In the genomic region with DNA sequence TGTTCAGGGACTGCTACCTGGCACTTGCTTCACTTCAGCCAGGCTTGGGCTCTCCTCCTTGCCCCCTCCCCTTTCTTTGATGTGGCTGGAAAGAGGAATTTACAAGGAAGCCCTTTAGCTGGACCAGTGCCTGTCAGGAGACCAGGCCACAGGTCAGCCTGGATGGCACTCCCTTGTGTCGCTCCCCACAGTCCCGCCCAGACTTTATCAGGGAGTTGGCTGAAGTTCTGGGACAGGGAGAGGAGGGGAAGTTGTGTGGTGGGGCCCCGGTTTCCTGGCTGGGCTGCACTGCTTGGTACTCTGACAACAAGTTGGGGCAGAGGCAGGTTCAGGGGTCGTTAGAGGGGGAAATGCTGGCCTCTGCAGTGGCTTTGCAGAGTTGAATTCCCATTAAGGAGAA, we compare ENCODE assay signal across 8 mouse cellular contexts. TPM values are rescaled to one million over a fixed set of nuclear protein-coding genes. Genes with fewer than 3 reads are reported as not detected.
DNase-seq lines count a peak whose midpoint lies in the region; ATAC-seq and TF ChIP-seq lines count a peak whose summit lies in the region.
"Had no signal": no experiment of that assay in that cellular context is flagged by ENCODE, and none has a peak within 500 bp of the region (broad histone marks: within the 10 kb centered on the region; RNA-seq: fewer than 3 reads in every experiment).

No protein-coding gene starts in this region.

- peak overlapping the region; percentile 45; the same call in 1 of the 2 replicates for H3K27ac ChIP-seq in embryonic facial prominence, embryonic 15.5 days (replicated peaks)
- peak overlapping the region; percentile 73 for H3K27ac ChIP-seq in intestine, embryonic 16.5 days (ENCODE audit: low read length)
- 0 out of 2 replicates have a peak overlapping the region, but pooled peaks have one; percentile 40 for H3K27ac ChIP-seq in lung, postnatal 0 days (ENCODE audit: low read length)
- no peak overlapping the region for H3K27ac ChIP-seq in midbrain, embryonic 11.5 days (ENCODE audit: low read depth, low read length)
- H3K27ac ChIP-seq: midbrain, embryonic 15.5 days had no signal

- DNase-seq in adrenal gland, postnatal 14 days = peak; percentile 61
- DNase-seq in lung, postnatal 0 days (ENCODE audit: low spot score) = peak; percentile 65
- DNase-seq in left cerebral cortex, adult 8-10 months (ENCODE audit: low spot score in 2 of 2) = no peak
- DNase-seq in midbrain, embryonic 11.5 days (ENCODE audit: low spot score, missing footprints) = no peak
- no peak for DNase-seq in layer of hippocampus, adult 18-20 months (ENCODE audit: low spot score in 2 of 2)

- TF ChIP-seq CTCF in lung, postnatal 0 days (IDR thresholded peaks at IDR 0.05) = no peak

- H3K4me2 ChIP-seq in embryonic facial prominence, embryonic 15.5 days (replicated peaks) = no peak overlapping the region
- 0 out of 2 replicates have a peak overlapping the region, but pooled peaks have one; percentile 12 for H3K4me2 ChIP-seq in intestine, embryonic 16.5 days (ENCODE audit: low read depth, low read length)
- H3K4me2 ChIP-seq in lung, postnatal 0 days (replicated peaks; ENCODE audit: low read depth, low read length) = no peak overlapping the region
- no peak overlapping the region for H3K4me2 ChIP-seq in midbrain, embryonic 11.5 days
- H3K4me2 ChIP-seq: midbrain, embryonic 15.5 days had no signal

- H3K4me1 ChIP-seq in embryonic facial prominence, embryonic 15.5 days = peaks cover 27% of the 10 kb centered on the region
- H3K4me1 ChIP-seq in intestine, embryonic 16.5 days (ENCODE audit: control insufficient read depth, insufficient read depth, low read length) = peaks cover 34% of the 10 kb centered on the region
- H3K4me1 ChIP-seq in lung, postnatal 0 days (ENCODE audit: insufficient read depth, low read depth, low read length) = peaks cover 14% of the 10 kb centered on the region
- peaks cover 17% of the 10 kb centered on the region for H3K4me1 ChIP-seq in midbrain, embryonic 11.5 days (ENCODE audit: control insufficient read depth, insufficient read depth, low read length)
- H3K4me1 ChIP-seq: midbrain, embryonic 15.5 days had no signal

- 13% methylated on average over 4 of the region's 4 CpGs for WGBS in embryonic facial prominence, embryonic 15.5 days
- 4% methylated on average over 4 of the region's 4 CpGs for WGBS in intestine, embryonic 16.5 days
- WGBS in lung, postnatal 0 days = 3% methylated on average over 4 of the region's 4 CpGs
- WGBS in midbrain, embryonic 11.5 days = 30% methylated on average over 4 of the region's 4 CpGs

- H3K4me3 ChIP-seq in embryonic facial prominence, embryonic 15.5 days (replicated peaks) = no peak overlapping the region
- H3K4me3 ChIP-seq in intestine, embryonic 16.5 days (ENCODE audit: low read length) = no peak overlapping the region
- H3K4me3 ChIP-seq in lung, postnatal 0 days (ENCODE audit: low read depth, low read length) = no peak overlapping the region
- no peak overlapping the region for H3K4me3 ChIP-seq in midbrain, embryonic 11.5 days (ENCODE audit: low read depth, low read length)
- H3K4me3 ChIP-seq: midbrain, embryonic 15.5 days had no signal

- no peaks in the 10 kb centered on the region for H3K9me3 ChIP-seq in embryonic facial prominence, embryonic 15.5 days (replicated peaks)
- H3K9me3 ChIP-seq in intestine, embryonic 16.5 days (ENCODE audit: control insufficient read depth, low read length) = no peaks in the 10 kb centered on the region
- H3K9me3 ChIP-seq in lung, postnatal 0 days (ENCODE audit: low read length) = no peaks in the 10 kb centered on the region
- no peaks in the 10 kb centered on the region for H3K9me3 ChIP-seq in midbrain, embryonic 11.5 days (ENCODE audit: control insufficient read depth, low read length)
- H3K9me3 ChIP-seq: midbrain, embryonic 15.5 days had no signal

- peak; percentile 46 for TF ChIP-seq EP300 in lung, postnatal 0 days (IDR thresholded peaks at IDR 0.05)

- no peaks in the 10 kb centered on the region for H3K27me3 ChIP-seq in embryonic facial prominence, embryonic 15.5 days
- no peaks in the 10 kb centered on the region for H3K27me3 ChIP-seq in intestine, embryonic 16.5 days (replicated peaks; ENCODE audit: control insufficient read depth, insufficient read depth, low read length)
- H3K27me3 ChIP-seq in lung, postnatal 0 days (replicated peaks; ENCODE audit: insufficient read depth, low read length) = no peaks in the 10 kb centered on the region
- H3K27me3 ChIP-seq in midbrain, embryonic 11.5 days (ENCODE audit: control insufficient read depth, insufficient read depth, low read length) = peaks cover 12% of the 10 kb centered on the region

- H3K9ac ChIP-seq in embryonic facial prominence, embryonic 15.5 days = no peak overlapping the region
- no peak overlapping the region for H3K9ac ChIP-seq in intestine, embryonic 16.5 days (ENCODE audit: low read depth, low read length)
- no peak overlapping the region for H3K9ac ChIP-seq in lung, postnatal 0 days (replicated peaks; ENCODE audit: low read depth)
- no peak overlapping the region for H3K9ac ChIP-seq in midbrain, embryonic 11.5 days (ENCODE audit: low read length)
- H3K9ac ChIP-seq: midbrain, embryonic 15.5 days had no signal

- no peaks in the 10 kb centered on the region for H3K36me3 ChIP-seq in embryonic facial prominence, embryonic 15.5 days
- H3K36me3 ChIP-seq in intestine, embryonic 16.5 days (ENCODE audit: control insufficient read depth, insufficient read depth, low read length) = no peaks in the 10 kb centered on the region
- no peaks in the 10 kb centered on the region for H3K36me3 ChIP-seq in lung, postnatal 0 days (ENCODE audit: insufficient read depth, low read length)
- no peaks in the 10 kb centered on the region for H3K36me3 ChIP-seq in midbrain, embryonic 11.5 days (ENCODE audit: control insufficient read depth, insufficient read depth, low read length)
- H3K36me3 ChIP-seq: midbrain, embryonic 15.5 days had no signal

- peak; percentile 54; the same call in 1 of the 2 replicates for ATAC-seq in embryonic facial prominence, embryonic 15.5 days (ENCODE audit: insufficient number of reproducible peaks, low FRiP score, low TSS enrichment, low read depth)
- peak; percentile 88 for ATAC-seq in intestine, embryonic 16.5 days
- peak; percentile 84 for ATAC-seq in lung, postnatal 0 days
- ATAC-seq in midbrain, embryonic 11.5 days (ENCODE audit: low FRiP score) = no peak
- ATAC-seq: midbrain, embryonic 15.5 days had no signal

RNA-seq across cellular contexts. Expression of gene Mmp28, which starts 8.3 kb away (rescaled TPM):
- total RNA-seq in adrenal gland, postnatal 14 days (2021) = 7.4 and 8.3 TPM in 2 replicates
- polyA plus RNA-seq in embryonic facial prominence, embryonic 15.5 days (2015; fragmentation: Nextera tagmentation; extraction: Ambion mirVana) = 2.6 and 3.2 TPM in 2 replicates
- 1.3 and 2.0 TPM in 2 replicates for polyA plus RNA-seq in intestine, embryonic 16.5 days (2015; fragmentation: Nextera tagmentation; extraction: Ambion mirVana)
- 4.2 and 5.1 TPM in 2 replicates for polyA plus RNA-seq in lung, postnatal 0 days (2015; fragmentation: Nextera tagmentation; extraction: Ambion mirVana)
- total RNA-seq in left cerebral cortex, adult 8-10 months (2022) = 1 to 10 TPM; 3.7 to 5.0 (median 4.2) TPM
- 3.6 and 4.0 TPM in 2 replicates for polyA plus RNA-seq in midbrain, embryonic 11.5 days (2014; fragmentation: Nextera tagmentation; extraction: Ambion mirVana)
- 1 to 10 TPM; 2.9 TPM for total RNA-seq in layer of hippocampus, adult 18-20 months (2021)

RNA-seq across cellular contexts. Expression of gene 1700020L24Rik, which starts 17.1 kb away (rescaled TPM):
- 0.37 and 0.75 TPM in 2 replicates for total RNA-seq in adrenal gland, postnatal 14 days (2021)
- 0.57 and 0.58 TPM in 2 replicates for polyA plus RNA-seq in embryonic facial prominence, embryonic 15.5 days (2015; fragmentation: Nextera tagmentation; extraction: Ambion mirVana)
- 0.97 and 1.5 TPM in 2 replicates for polyA plus RNA-seq in intestine, embryonic 16.5 days (2015; fragmentation: Nextera tagmentation; extraction: Ambion mirVana)
- 0.23 and 0.54 TPM in 2 replicates for polyA plus RNA-seq in lung, postnatal 0 days (2015; fragmentation: Nextera tagmentation; extraction: Ambion mirVana)
- 1 to 10 TPM in 1 of 4 experiments, under 1 TPM in 2, not detected in 1; 0.59 to 1.3 (median 0.80) TPM for total RNA-seq in left cerebral cortex, adult 8-10 months (2022)
- 0.89 TPM in 1 of 2 replicates, not detected in the other for polyA plus RNA-seq in midbrain, embryonic 11.5 days (2014; fragmentation: Nextera tagmentation; extraction: Ambion mirVana)
- under 1 TPM in 1 of 2 experiments, not detected in 1; 0.54 TPM for total RNA-seq in layer of hippocampus, adult 18-20 months (2021)

RNA-seq across cellular contexts. Expression of gene Taf15, which starts 18.3 kb away (rescaled TPM):
- total RNA-seq in adrenal gland, postnatal 14 days (2021) = 66.3 and 72.1 TPM in 2 replicates
- polyA plus RNA-seq in embryonic facial prominence, embryonic 15.5 days (2015; fragmentation: Nextera tagmentation; extraction: Ambion mirVana) = 11.1 and 13.5 TPM in 2 replicates
- 8.3 and 10.0 TPM in 2 replicates for polyA plus RNA-seq in intestine, embryonic 16.5 days (2015; fragmentation: Nextera tagmentation; extraction: Ambion mirVana)
- 3.2 and 4.4 TPM in 2 replicates for polyA plus RNA-seq in lung, postnatal 0 days (2015; fragmentation: Nextera tagmentation; extraction: Ambion mirVana)
- total RNA-seq in left cerebral cortex, adult 8-10 months (2022) = 10 to 100 TPM; 50.1 to 67.1 (median 54.3) TPM
- polyA plus RNA-seq in midbrain, embryonic 11.5 days (2014; fragmentation: Nextera tagmentation; extraction: Ambion mirVana) = 8.5 and 10.6 TPM in 2 replicates
- 10 to 100 TPM; 69.1 to 70.7 TPM for total RNA-seq in layer of hippocampus, adult 18-20 months (2021)

RNA-seq across cellular contexts. Expression of gene Gas2l2, which starts 25.3 kb away (rescaled TPM):
- not detected in 2 replicates for total RNA-seq in adrenal gland, postnatal 14 days (2021)
- polyA plus RNA-seq in embryonic facial prominence, embryonic 15.5 days (2015; fragmentation: Nextera tagmentation; extraction: Ambion mirVana) = 0.64 and 0.91 TPM in 2 replicates
- polyA plus RNA-seq in intestine, embryonic 16.5 days (2015; fragmentation: Nextera tagmentation; extraction: Ambion mirVana) = 0.06 and 0.13 TPM in 2 replicates
- polyA plus RNA-seq in lung, postnatal 0 days (2015; fragmentation: Nextera tagmentation; extraction: Ambion mirVana) = 1.8 and 2.2 TPM in 2 replicates
- total RNA-seq in left cerebral cortex, adult 8-10 months (2022) = under 1 TPM in 3 of 4 experiments, not detected in 1; 0.11 to 0.27 (median 0.14) TPM
- 0.12 TPM in 1 of 2 replicates, not detected in the other for polyA plus RNA-seq in midbrain, embryonic 11.5 days (2014; fragmentation: Nextera tagmentation; extraction: Ambion mirVana)
- total RNA-seq in layer of hippocampus, adult 18-20 months (2021) = under 1 TPM; 0.28 to 0.32 TPM

RNA-seq across cellular contexts. Expression of gene Rasl10b, which starts 45.6 kb away (rescaled TPM):
- total RNA-seq in adrenal gland, postnatal 14 days (2021) = 10.2 and 10.3 TPM in 2 replicates
- 3.2 and 3.9 TPM in 2 replicates for polyA plus RNA-seq in embryonic facial prominence, embryonic 15.5 days (2015; fragmentation: Nextera tagmentation; extraction: Ambion mirVana)
- polyA plus RNA-seq in intestine, embryonic 16.5 days (2015; fragmentation: Nextera tagmentation; extraction: Ambion mirVana) = 0.39 and 0.50 TPM in 2 replicates
- polyA plus RNA-seq in lung, postnatal 0 days (2015; fragmentation: Nextera tagmentation; extraction: Ambion mirVana) = 0.80 and 1.2 TPM in 2 replicates
- total RNA-seq in left cerebral cortex, adult 8-10 months (2022) = 100 to 1,000 TPM; 253 to 298 (median 277) TPM
- 3.0 and 4.6 TPM in 2 replicates for polyA plus RNA-seq in midbrain, embryonic 11.5 days (2014; fragmentation: Nextera tagmentation; extraction: Ambion mirVana)
- 100 to 1,000 TPM; 243 to 245 TPM for total RNA-seq in layer of hippocampus, adult 18-20 months (2021)

Comparison
In these comparisons a context has a peak if more than half of its experiments do, and no peak if none do; other contexts are left out.
1. DNase-seq: peak in adrenal gland, postnatal 14 days (single experiment) and lung, postnatal 0 days (single experiment); none in left cerebral cortex, adult 8-10 months (0 of 2), midbrain, embryonic 11.5 days (single experiment) and layer of hippocampus, adult 18-20 months (0 of 2).